Mouse (Mus musculus): ENCODE results near the gene Dennd1a. TPM values are rescaled to one million over a fixed set of nuclear protein-coding genes. Genes with fewer than 3 reads are reported as not detected.

The Dennd1a gene
- polyA plus RNA-seq, 1 experiment, result 20.8 TPM

DNA sequence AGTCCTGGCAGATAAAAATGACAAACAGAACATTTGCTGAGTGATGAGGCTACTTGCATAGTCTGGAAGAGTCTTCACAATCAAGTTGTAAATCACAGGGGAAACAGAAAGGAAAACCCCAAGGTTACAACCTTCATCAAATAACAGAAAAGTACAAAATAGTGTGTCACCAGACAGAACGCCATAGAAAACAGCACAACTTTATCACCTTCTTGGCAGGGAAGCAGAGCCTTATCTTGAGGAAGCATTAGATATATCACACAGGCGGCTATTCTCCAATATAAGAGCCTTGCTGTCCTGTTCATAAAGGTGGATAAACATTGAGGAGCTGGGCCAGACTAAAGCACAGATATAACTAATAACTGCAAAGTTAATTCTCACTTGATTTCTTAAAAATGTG, 225.7 kb downstream of the Dennd1a start:
- no peak for TF ChIP-seq CTCF (IDR thresholded peaks at IDR 0.05; ENCODE audit: insufficient read depth, low read length)
- no peak for TF ChIP-seq POLR2A (IDR thresholded peaks at IDR 0.05; ENCODE audit: borderline replicate concordance, extremely low read depth, low read depth, low read length)
- 37% methylated on average over 2 of the region's 2 CpGs for WGBS
- DNase-seq, result no peak
- H3K4me1 ChIP-seq (ENCODE audit: control insufficient read depth, insufficient read depth, low read length), result peaks cover 3% of the 10 kb centered on the region; the same call in 1 of the 2 replicates
- H3K4me3 ChIP-seq (replicated peaks; ENCODE audit: extremely low read depth, low read depth, low read length), result no peak overlapping the region

GRCm38 (mm10) chr2:38052440-38052839, 234.8 kb downstream of the Dennd1a start:
- TF ChIP-seq POLR2A (IDR thresholded peaks at IDR 0.05; ENCODE audit: borderline replicate concordance, extremely low read depth, low read depth, low read length) (no peak), CTCF (IDR thresholded peaks at IDR 0.05; ENCODE audit: insufficient read depth, low read length) (no peak)
- Histone ChIP-seq H3K4me1 (ENCODE audit: control insufficient read depth, insufficient read depth, low read length) (no peaks in the 10 kb centered on the region), H3K4me3 (replicated peaks; ENCODE audit: extremely low read depth, low read depth, low read length) (no peak overlapping the region)
- 55% methylated on average over 3 of the region's 3 CpGs for WGBS
- DNase-seq, result no peak

- WGBS, result 48% methylated on average over 1 of the region's 1 CpGs
Observed at GRCm38 (mm10) chr2:38051485-38052085, 235.6 kb downstream of the Dennd1a start.

DNA sequence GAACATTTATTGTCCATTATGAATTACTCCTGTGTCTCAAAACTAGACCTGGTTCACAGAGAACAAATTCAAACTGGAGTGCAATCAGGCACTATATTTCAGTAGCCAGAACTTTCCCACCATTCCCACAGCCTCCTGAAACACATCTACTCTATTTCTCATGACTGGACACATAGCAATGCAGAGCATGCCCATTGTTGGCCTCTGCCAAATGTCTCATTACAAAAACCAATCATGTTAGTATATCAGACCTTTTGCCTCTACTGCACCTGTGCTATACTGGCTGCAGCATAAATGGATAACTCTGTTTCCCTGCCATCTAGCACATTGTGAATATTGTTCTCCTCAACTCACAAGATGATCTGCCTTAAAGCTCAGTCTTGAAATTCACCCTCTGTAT, 238.2 kb downstream of the Dennd1a start:
- DNase-seq, result no peak
- Histone ChIP-seq H3K4me3 (replicated peaks; ENCODE audit: extremely low read depth, low read depth, low read length) (no peak overlapping the region), H3K4me1 (ENCODE audit: control insufficient read depth, insufficient read depth, low read length) (no peaks in the 10 kb centered on the region)
- TF ChIP-seq POLR2A (IDR thresholded peaks at IDR 0.05; ENCODE audit: borderline replicate concordance, extremely low read depth, low read depth, low read length) (no peak), CTCF (IDR thresholded peaks at IDR 0.05; ENCODE audit: insufficient read depth, low read length) (no peak)

More at GRCm38 (mm10) chr2:38051485-38052085, 235.6 kb downstream of the Dennd1a start:
- TF ChIP-seq POLR2A (IDR thresholded peaks at IDR 0.05; ENCODE audit: borderline replicate concordance, extremely low read depth, low read depth, low read length) (no peak), CTCF (IDR thresholded peaks at IDR 0.05; ENCODE audit: insufficient read depth, low read length) (no peak)
- DNase-seq, result no peak
- Histone ChIP-seq H3K4me1 (ENCODE audit: control insufficient read depth, insufficient read depth, low read length) (no peaks in the 10 kb centered on the region), H3K4me3 (replicated peaks; ENCODE audit: extremely low read depth, low read depth, low read length) (no peak overlapping the region)

- WGBS, result 97% methylated on average over 4 of the region's 4 CpGs
- no peak for DNase-seq
- H3K4me3 ChIP-seq (replicated peaks; ENCODE audit: extremely low read depth, low read depth, low read length), result no peak overlapping the region
- no peaks in the 10 kb centered on the region for H3K4me1 ChIP-seq (ENCODE audit: control insufficient read depth, insufficient read depth, low read length)
- no peak for TF ChIP-seq CTCF (IDR thresholded peaks at IDR 0.05; ENCODE audit: insufficient read depth, low read length)
- TF ChIP-seq POLR2A (IDR thresholded peaks at IDR 0.05; ENCODE audit: borderline replicate concordance, extremely low read depth, low read depth, low read length), result no peak
Observed at GRCm38 (mm10) chr2:38045286-38045685, 241.9 kb downstream of the Dennd1a start.

DNA sequence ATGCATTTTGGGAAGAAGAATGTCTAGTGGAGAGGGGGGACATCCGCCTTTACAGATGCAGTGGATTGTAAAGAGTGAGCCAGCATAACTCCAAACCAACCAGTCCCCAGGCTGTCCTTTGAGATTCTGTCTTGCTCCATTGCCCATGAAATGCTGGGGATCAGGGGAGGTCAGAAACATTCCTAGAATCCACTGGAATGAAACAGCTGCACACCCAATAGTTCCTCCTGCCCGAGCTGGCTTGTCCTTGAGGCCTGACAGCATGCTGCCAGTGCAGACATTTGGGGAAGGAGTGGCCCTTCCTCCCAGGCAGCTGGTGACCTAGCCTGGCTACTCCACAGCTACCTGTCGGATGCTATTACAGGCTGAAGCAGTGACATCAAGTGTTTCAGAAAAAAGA, 246.3 kb downstream of the Dennd1a start:
- Histone ChIP-seq H3K4me1 (ENCODE audit: control insufficient read depth, insufficient read depth, low read length) (no peaks in the 10 kb centered on the region), H3K4me3 (replicated peaks; ENCODE audit: extremely low read depth, low read depth, low read length) (no peak overlapping the region)
- TF ChIP-seq POLR2A (IDR thresholded peaks at IDR 0.05; ENCODE audit: borderline replicate concordance, extremely low read depth, low read depth, low read length), result no peak
- no peak for TF ChIP-seq CTCF (IDR thresholded peaks at IDR 0.05; ENCODE audit: insufficient read depth, low read length)
- no peak for DNase-seq
- WGBS, result 74% methylated on average over 3 of the region's 3 CpGs

DNA sequence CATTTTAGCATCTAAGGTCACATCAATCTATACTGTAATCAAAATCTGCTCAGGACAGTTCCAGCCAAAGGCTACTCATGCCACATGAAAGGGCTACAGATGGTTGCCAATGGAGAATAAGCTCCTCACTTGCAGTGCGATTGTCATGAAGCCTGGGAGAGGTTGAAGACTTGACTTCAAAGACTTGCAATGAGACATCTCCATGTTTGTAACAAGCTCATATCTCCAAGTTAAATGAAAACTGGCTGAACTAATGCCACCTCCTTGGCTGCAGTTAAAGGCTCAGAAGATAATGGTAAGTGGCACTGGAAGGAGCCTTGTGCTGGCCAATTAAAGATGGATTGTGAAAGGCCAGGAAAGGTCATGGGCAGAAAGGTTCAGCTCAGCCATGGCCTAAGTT, 247.6 kb downstream of the Dennd1a start:
- Histone ChIP-seq H3K4me1 (ENCODE audit: control insufficient read depth, insufficient read depth, low read length) (no peaks in the 10 kb centered on the region), H3K4me3 (replicated peaks; ENCODE audit: extremely low read depth, low read depth, low read length) (no peak overlapping the region)
- WGBS, result 100% methylated on average over 1 of the region's 1 CpGs
- no peak for DNase-seq
- TF ChIP-seq CTCF (IDR thresholded peaks at IDR 0.05; ENCODE audit: insufficient read depth, low read length) (no peak), POLR2A (IDR thresholded peaks at IDR 0.05; ENCODE audit: borderline replicate concordance, extremely low read depth, low read depth, low read length) (no peak)

GRCm38 (mm10) chr2:38028317-38028716, 258.9 kb downstream of the Dennd1a start:
- TF ChIP-seq POLR2A (IDR thresholded peaks at IDR 0.05; ENCODE audit: borderline replicate concordance, extremely low read depth, low read depth, low read length), result no peak
- no peak for TF ChIP-seq CTCF (IDR thresholded peaks at IDR 0.05; ENCODE audit: insufficient read depth, low read length)
- WGBS, result 96% methylated on average over 3 of the region's 3 CpGs
- Histone ChIP-seq H3K4me1 (ENCODE audit: control insufficient read depth, insufficient read depth, low read length) (no peaks in the 10 kb centered on the region), H3K4me3 (replicated peaks; ENCODE audit: extremely low read depth, low read depth, low read length) (no peak overlapping the region)
- no peak for DNase-seq

GRCm38 (mm10) chr2:38025615-38026014, 261.6 kb downstream of the Dennd1a start:
- 72% methylated on average over 6 of the region's 6 CpGs for WGBS
- DNase-seq, result no peak
- TF ChIP-seq CTCF (IDR thresholded peaks at IDR 0.05; ENCODE audit: insufficient read depth, low read length), result no peak
- no peak for TF ChIP-seq POLR2A (IDR thresholded peaks at IDR 0.05; ENCODE audit: borderline replicate concordance, extremely low read depth, low read depth, low read length)
- Histone ChIP-seq H3K4me3 (replicated peaks; ENCODE audit: extremely low read depth, low read depth, low read length) (no peak overlapping the region), H3K4me1 (ENCODE audit: control insufficient read depth, insufficient read depth, low read length) (no peaks in the 10 kb centered on the region)

DNA sequence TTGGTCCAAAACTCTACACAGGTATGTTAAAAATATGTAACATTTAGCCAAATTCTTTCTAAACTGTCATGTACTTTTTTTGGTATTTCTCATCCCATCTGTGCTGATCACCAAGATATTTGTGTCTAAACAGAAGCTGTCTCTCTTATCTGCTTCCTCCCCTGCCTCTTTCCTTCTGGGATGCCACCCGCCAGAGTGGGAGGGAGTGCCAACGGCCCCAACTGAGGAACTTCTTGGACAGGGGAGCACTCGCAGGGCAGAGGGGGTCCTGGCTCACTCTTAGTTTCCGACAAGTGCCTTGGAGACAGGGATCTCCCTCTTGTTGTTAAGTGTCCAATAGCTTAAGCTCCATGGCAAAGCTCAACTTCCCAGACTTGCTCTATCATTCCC, 263.5 kb downstream of the Dennd1a start:
- Histone ChIP-seq H3K4me1 (ENCODE audit: control insufficient read depth, insufficient read depth, low read length) (no peaks in the 10 kb centered on the region), H3K4me3 (replicated peaks; ENCODE audit: extremely low read depth, low read depth, low read length) (no peak overlapping the region)
- TF ChIP-seq CTCF (IDR thresholded peaks at IDR 0.05; ENCODE audit: insufficient read depth, low read length), result no peak
- no peak for TF ChIP-seq POLR2A (IDR thresholded peaks at IDR 0.05; ENCODE audit: borderline replicate concordance, extremely low read depth, low read depth, low read length)
- 57% methylated on average over 4 of the region's 4 CpGs for WGBS
- no peak for DNase-seq
